Mouse (Mus musculus) B cell, adult 2 months (primary cell): ENCODE data around the gene Hist2h2ab.
"Not testable (repeated sequence)": the region's sequence is repeated elsewhere in the genome, so short reads cannot be mapped to it uniquely, and the experiment has no call there.

ENCODE experiments used
- DNase-seq, 2 experiments: peaks; one replicate each; pipeline ENCODE4 v3.0.0; 2022

Hist2h2ab gene

GRCm38 (mm10) chr3:96238954-96239793 lies 19.5 kb downstream of the Hist2h2ab start, which contains the start of gene Hist2h3c2:
Hist2h3c2 (minus strand) TSS chr3:96239127.
- peak; percentile 57 to 64 for DNase-seq

- peak; percentile 90 to 91 for DNase-seq
Observed at GRCm38 (mm10) chr3:96239949-96240798, 20.5 kb downstream of the Hist2h2ab start, which contains the start of gene Hist2h2aa2. Hist2h2aa2 (minus strand) TSS chr3:96240276.

DNA sequence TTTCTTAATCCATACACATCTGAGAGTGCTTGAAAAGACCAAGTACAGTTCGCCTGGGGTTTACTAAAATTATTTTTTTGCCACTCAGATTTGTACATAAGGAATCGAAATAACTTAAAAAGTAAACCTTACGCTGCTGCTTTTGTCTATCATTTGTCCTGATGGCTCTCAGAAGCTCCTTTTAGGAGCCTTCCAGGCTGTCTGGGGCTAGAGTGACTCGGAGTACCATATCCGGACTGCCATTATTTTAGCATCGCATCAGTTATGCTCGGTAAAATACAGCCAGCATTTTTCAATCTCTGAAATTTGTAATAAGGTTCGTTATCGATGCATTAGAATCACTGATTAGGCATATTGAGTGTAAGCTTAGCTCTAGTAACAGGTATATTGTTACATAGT lies 21.1 kb downstream of the Hist2h2ab start:
- DNase-seq: no peak

- no peak for DNase-seq
Observed at GRCm38 (mm10) chr3:96243921-96244572, 24.4 kb downstream of the Hist2h2ab start.

DNA sequence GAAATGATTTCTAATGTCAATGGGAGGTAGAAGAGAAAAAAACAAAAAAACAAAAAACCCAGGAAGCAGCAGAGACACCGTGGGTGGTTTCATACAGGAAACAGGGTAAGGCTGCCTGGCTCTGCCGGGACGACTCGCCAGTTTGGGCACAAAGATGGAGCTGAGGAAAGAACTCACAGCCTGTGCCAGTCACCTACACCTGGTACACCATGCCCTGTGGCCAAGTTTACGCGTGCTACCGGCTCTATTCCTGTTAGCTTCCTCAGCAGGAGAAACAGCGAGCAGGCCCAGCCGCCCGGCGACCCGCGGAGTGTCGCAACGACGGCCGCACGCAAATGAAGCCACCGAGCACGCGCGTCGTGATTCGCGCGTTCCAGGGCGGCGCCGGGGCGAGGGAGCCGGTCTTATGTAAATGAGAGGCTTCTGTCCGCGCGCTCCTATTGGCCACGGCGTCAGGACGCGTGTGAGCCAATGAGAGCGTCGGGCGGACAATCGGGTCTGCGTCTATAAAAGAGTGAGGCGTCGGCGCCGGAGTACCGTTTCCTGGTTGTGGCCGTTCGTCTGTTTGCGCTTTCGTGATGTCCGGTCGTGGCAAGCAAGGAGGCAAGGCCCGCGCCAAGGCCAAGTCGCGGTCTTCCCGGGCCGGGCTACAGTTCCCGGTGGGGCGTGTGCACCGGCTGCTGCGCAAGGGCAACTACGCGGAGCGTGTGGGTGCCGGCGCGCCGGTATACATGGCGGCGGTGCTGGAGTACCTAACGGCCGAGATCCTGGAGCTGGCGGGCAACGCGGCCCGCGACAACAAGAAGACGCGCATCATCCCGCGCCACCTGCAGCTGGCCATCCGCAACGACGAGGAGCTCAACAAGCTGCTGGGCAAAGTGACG lies 25.6 kb downstream of the Hist2h2ab start, which contains the start of gene Hist2h2aa1:
Gene Hist2h2aa1 (plus strand): TSS at position 495 of the 884 bp plus-strand sequence.
- DNase-seq: peak; percentile 86 to 88

DNA sequence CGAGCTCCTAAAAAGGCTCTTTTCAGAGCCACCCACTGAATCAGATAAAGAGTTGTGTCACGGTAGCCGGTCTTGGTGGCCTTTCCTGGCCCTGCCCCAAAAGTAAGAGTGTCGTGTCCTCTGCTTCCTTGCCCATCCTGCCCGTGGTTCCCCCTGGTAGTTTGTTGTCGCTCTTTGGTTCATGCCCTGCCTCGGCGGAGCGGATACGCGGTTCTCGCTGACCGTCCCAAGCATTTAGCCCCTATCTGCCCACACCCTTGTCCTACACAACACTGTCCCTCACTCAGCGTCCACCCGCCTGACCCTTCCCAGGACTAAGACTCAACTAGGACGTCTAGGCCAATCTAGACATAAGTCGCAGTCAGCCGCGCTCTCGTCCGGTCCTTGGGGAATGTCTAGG lies 26.4 kb downstream of the Hist2h2ab start:
- DNase-seq: peak; percentile 26 to 29

DNA sequence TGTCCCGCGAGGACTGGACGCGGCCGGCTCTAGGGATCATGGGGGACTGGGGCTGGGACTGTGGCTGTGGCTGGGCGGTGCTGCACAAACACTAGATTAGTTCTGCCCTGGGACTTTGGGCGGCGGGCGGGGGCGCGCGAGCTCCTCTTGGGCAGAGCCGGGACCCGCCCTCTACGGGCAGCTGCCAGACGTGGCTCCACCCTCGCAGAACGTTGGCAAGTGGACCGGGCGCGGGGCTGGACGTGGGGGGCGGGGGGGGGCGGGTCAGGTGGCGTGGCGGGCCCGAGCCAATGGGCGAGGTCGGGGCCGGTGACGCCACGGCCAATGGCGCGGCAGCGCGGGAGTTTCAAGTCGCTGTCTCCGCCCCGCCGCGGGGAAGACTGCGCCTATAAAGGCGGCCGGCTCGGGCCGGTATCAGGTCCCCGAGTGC lies 26.8 kb downstream of the Hist2h2ab start, which contains the start of gene Hist2h3c1:
Gene Hist2h3c1 (plus strand): TSS at position 259 of the 430 bp plus-strand sequence.
- not testable (repeated sequence) for DNase-seq

DNA sequence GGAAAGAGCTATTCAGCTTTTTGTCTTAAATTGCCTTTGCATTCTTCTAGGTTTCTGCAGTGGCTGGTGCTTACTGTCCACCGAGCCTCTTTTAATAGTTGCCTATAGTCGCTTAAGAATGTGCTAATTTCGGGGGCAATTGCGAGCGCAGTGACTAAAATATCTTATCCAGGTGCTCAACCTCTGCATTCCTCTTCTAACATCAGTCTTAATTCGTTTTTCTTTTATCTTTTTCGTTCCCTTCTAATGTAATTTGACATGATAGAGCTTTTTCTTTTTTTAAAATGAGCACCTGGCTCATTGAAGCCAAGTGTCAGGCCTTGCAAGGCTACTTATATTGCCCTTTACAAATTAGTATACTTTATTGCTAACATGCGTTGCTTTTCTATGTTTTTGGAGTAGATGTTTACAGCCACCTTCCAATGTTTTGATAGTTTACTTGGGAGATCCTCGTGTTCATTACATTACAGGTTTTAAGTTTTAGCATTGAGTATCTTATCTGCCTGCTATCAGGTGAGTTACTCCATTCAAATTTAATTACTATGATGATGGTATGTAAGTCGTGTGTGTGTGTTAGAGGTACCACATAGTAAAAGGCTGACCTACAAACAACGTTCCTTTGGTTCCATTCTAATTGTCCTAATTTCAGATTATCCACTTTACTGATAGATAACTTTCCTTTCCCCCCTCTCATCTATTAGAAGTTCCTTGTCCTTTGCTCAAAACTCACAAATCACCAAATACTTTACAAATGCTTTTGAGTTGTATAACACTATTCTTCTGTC lies 27.9 kb downstream of the Hist2h2ab start:
- DNase-seq: no peak

GRCm38 (mm10) chr3:96248141-96249033 lies 28.7 kb downstream of the Hist2h2ab start:
- no peak for DNase-seq

GRCm38 (mm10) chr3:96249034-96249345 lies 29.3 kb downstream of the Hist2h2ab start:
- no peak for DNase-seq

DNA sequence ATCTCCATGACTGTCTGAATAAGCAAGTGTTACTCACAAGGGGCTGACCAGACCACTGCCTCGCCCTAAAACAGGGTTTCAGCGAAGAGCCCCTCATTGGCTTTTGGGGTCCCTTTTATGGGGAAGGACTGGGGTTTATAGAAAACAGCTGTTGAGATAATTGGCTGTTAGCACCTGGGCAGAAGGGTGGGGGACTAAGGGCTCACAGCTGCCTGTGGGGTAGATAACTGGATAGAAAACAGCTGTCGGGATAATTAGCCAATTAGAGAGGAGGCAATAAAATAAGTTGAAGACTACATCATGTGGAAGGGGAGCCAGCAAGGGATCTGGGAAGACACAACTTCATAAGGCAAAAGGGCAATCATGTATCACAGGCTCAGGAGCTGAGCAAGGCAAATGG lies 31.2 kb downstream of the Hist2h2ab start:
- no peak for DNase-seq

GRCm38 (mm10) chr3:96251787-96252186 lies 32.1 kb downstream of the Hist2h2ab start:
- peak; percentile 35 to 42 for DNase-seq

DNA sequence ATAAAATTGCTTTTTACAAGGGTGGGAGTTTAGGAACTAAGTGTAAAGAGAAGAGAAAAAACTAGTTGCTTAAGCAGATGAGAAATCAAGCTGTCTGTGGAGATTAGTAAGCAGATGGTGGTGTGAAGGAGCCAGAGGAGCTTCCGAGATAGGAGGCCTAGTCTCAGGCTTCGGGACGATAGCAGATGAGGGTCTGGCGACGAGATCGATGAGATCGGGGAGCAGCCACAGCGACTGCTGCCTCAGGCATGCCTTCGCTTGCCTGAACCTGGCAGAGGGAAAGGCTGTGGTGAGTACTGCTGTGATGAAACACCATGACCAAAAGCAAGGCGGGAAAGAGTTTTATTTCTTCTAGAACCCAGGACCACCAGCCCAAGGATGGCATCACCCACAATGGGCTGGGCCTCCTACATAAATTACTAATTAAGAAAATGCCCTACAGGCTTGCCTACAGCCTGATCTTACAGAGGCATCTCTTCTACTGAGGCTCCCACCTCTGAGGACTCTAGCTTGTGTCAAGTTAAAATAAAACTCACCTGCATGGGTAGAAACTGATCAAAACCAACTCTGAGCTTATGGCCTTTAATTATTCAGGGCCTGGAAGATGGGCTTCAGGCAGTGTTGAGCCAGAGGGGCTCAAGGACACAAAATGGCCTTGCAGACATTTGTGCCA lies 35.2 kb downstream of the Hist2h2ab start:
- DNase-seq: no peak

GRCm38 (mm10) chr3:96255926-96256593 lies 36.4 kb downstream of the Hist2h2ab start:
- DNase-seq: no peak

GRCm38 (mm10) chr3:96257190-96257589 lies 37.5 kb downstream of the Hist2h2ab start:
- no peak for DNase-seq

GRCm38 (mm10) chr3:96260220-96260619 lies 40.6 kb downstream of the Hist2h2ab start:
- no peak for DNase-seq

- DNase-seq: peak in 1 of 2 experiments; percentile 22
Observed at GRCm38 (mm10) chr3:96261623-96262022, 42.0 kb downstream of the Hist2h2ab start.

- DNase-seq: peak; percentile 71 to 75
Observed at GRCm38 (mm10) chr3:96262216-96262875, 42.7 kb downstream of the Hist2h2ab start.
